Mouse (Mus musculus) intestine, postnatal 0 days (tissue): ENCODE results near the gene Sec22a. TPM values are rescaled to one million over a fixed set of nuclear protein-coding genes. Genes with fewer than 3 reads are reported as not detected.

Source experiments
- ATAC-seq: fragments of 200-750 bp; cut with Nextera tagmentation; 2 replicates; pipeline ENCODE4 v1.8.0; 2017; ENCODE audit warnings: mild to moderate bottlenecking, moderate TSS enrichment, moderate library complexity
- H3K27ac ChIP-seq: fragments of 300-500 bp; sonication (generic); 2 replicates; pipeline ENCODE4 v1.5.1; 2014; ENCODE audit warnings: mild to moderate bottlenecking, low read depth, low read length, moderate library complexity
- H3K27me3 ChIP-seq: fragments of 300-500 bp; sonication (generic); replicated peaks from 2 replicates; pipeline ENCODE4 v1.6.1; 2014; ENCODE audit warnings: low read length, mixed read lengths; ENCODE audit not compliant: control insufficient read depth, insufficient read depth
- H3K36me3 ChIP-seq: fragments of 300-500 bp; sonication (generic); 2 replicates; pipeline ENCODE4 v1.6.1; 2014; ENCODE audit warnings: mild to moderate bottlenecking, moderate library complexity; ENCODE audit not compliant: control insufficient read depth, insufficient read depth
- H3K4me1 ChIP-seq: fragments of 300-500 bp; sonication (generic); replicated peaks from 2 replicates; pipeline ENCODE4 v1.6.1; 2014; ENCODE audit warnings: antibody characterized with exemption, low read length, mixed read lengths; ENCODE audit not compliant: control insufficient read depth, insufficient read depth
- H3K4me2 ChIP-seq: fragments of 300-500 bp; sonication (generic); replicated peaks from 2 replicates; pipeline ENCODE4 v1.6.1; 2014; ENCODE audit warnings: low read depth, mild to moderate bottlenecking, moderate library complexity
- H3K4me3 ChIP-seq: fragments of 300-500 bp; sonication (generic); 2 replicates; pipeline ENCODE4 v1.5.1; 2014; ENCODE audit warnings: low read depth, low read length
- H3K9ac ChIP-seq: fragments of 300-500 bp; sonication (generic); 2 replicates; pipeline ENCODE4 v1.6.1; 2014; ENCODE audit warnings: mild to moderate bottlenecking, low read depth, low read length
- H3K9me3 ChIP-seq: fragments of 300-500 bp; sonication (generic); 2 replicates; pipeline ENCODE4 v1.6.1; 2016; ENCODE audit warnings: mixed run types; ENCODE audit not compliant: control insufficient read depth
- CTCF ChIP-seq: sonication (generic); IDR thresholded peaks from 2 replicates; pipeline ENCODE4 v1.5.1; 2016; ENCODE audit warnings: low read depth, mild to moderate bottlenecking, control low read depth, antibody characterized with exemption, moderate library complexity
- WGBS: fragments of 180-500 bp; shearing (Covaris S2); extraction: QIAGEN DNeasy Blood & Tissue Kit; methylation state at CpG from one replicate; pipeline ENCODE4 v1.1.7; 2014; 5-methylcytosine and 5-hydroxymethylcytosine counted together
- polyA plus RNA-seq: library from polyadenylated mRNA; unstranded; fragments of >200 nt; fragmentation: Nextera tagmentation; extraction: Ambion mirVana; gene quantifications from 2 replicates; pipeline ENCODE4 v1.2.1, GENCODE M21; 2015

Sec22a gene
- polyA plus RNA-seq, 1 experiment from 2014 or later, result 58.1 TPM

- no peak overlapping the region for H3K9ac ChIP-seq
- H3K27ac ChIP-seq, result no peak overlapping the region
- H3K4me1 ChIP-seq, result no peaks in the 10 kb centered on the region
- no peak for ATAC-seq
- H3K4me3 ChIP-seq, result no peak overlapping the region
- 91% methylated on average over 6 of the region's 6 CpGs for WGBS
- H3K36me3 ChIP-seq, result peaks cover 22% of the 10 kb centered on the region; the same call in 1 of the 2 replicates
- H3K27me3 ChIP-seq, result no peaks in the 10 kb centered on the region
- H3K9me3 ChIP-seq, result no peaks in the 10 kb centered on the region
- no peak for TF ChIP-seq CTCF
- no peak overlapping the region for H3K4me2 ChIP-seq
These were observed 60.0 kb downstream of the Sec22a start for GRCm38 (mm10) chr16:35303721-35304120.

DNA sequence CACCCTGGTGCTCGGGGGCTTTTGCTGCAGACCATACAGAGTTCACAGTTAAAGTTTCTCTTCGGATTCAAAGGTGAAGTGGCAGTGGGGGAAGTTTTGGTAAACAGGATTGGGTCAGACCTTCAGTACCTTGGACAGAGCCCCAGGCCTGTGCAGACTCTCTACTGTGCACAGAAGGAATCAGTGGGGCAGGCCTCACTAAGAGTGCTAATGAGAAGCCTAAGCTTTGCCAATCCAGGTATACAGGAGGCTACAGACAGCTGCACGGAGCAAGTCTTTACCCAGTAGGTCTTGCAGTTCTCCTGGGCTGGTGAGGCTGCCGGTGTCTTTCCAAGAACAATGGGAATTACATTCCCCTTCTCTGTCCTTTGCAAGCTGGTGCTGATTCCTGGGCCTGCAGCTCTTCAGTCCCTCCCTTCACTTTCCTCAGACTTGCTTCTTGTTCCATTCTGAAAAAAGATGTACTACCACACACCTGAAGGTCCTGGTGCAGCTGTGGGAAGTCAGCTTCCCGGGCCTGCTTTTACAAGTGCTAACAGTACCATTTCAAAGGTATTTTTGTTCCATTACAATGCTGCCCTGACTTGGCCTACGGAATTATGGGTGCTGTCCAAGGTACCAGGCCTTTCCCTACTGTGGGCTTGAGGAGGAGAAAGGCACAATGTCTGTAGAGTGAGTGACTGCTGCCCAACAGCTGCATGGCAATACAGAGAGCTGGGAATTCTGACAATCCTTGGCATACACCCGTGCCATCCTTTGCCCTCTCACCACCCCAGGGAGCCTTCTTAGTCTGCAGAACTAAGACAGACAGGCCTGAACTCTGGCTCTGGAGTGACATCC, 61.1 kb downstream of the Sec22a start:
- Histone ChIP-seq H3K4me3 (no peak overlapping the region), H3K27me3 (no peaks in the 10 kb centered on the region), H3K36me3 (peaks cover 22% of the 10 kb centered on the region; the same call in 1 of the 2 replicates), H3K4me1 (no peaks in the 10 kb centered on the region), H3K9me3 (no peaks in the 10 kb centered on the region), H3K27ac (no peak overlapping the region), H3K4me2 (no peak overlapping the region), H3K9ac (no peak overlapping the region)
- WGBS, result 43% methylated on average over 7 of the region's 7 CpGs
- no peak for TF ChIP-seq CTCF
- no peak for ATAC-seq

DNA sequence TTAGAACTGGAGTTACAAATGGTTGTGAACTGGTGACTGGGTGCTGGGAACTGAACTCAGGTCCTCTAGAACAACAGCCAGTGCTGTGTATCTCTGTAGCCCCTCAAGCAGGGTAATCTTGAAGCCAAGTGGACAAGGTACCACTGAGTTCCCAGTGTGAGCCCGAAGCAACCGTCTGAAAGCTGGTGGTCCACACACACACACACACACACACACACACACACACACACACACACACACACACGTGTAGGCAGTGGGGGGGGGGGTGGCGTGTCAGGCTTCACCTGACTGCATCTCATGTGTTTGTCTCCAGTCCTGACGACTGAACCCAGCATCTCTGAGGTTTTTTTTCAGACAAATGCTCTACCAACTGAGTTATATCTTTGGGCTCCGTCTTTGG, 63.6 kb downstream of the Sec22a start:
- Histone ChIP-seq H3K9me3 (no peaks in the 10 kb centered on the region), H3K27me3 (no peaks in the 10 kb centered on the region), H3K4me3 (no peak overlapping the region), H3K4me1 (no peaks in the 10 kb centered on the region), H3K9ac (no peak overlapping the region), H3K4me2 (no peak overlapping the region), H3K27ac (no peak overlapping the region), H3K36me3 (peaks cover 16% of the 10 kb centered on the region; the same call in 1 of the 2 replicates)
- no peak for TF ChIP-seq CTCF
- ATAC-seq, result no peak
- 82% methylated on average over 6 of the region's 6 CpGs for WGBS

DNA sequence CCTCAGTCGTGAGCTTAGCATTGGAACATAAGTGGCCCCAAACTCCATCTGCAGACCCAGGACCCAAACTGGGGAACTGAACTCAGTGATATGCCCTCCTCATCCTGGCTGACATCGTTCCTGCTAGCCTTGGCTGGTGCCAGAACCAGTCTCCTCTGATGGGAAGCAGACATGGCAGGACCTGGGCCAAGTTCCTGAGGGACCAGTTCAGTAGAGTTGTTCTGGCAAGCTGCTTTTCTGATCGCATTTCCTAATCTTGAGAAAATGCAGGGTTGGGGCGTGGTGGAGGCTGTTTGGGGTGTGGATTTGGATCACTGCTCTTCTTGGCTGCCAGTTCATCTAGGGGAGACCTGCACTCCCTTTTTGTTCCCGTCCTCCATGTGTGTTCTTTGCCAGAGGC, 65.9 kb downstream of the Sec22a start:
- H3K4me2 ChIP-seq, result no peak overlapping the region
- H3K4me3 ChIP-seq, result no peak overlapping the region
- no peaks in the 10 kb centered on the region for H3K9me3 ChIP-seq
- no peaks in the 10 kb centered on the region for H3K4me1 ChIP-seq
- H3K36me3 ChIP-seq, result peaks cover 3% of the 10 kb centered on the region; the same call in 1 of the 2 replicates
- H3K27me3 ChIP-seq, result no peaks in the 10 kb centered on the region
- no peak for ATAC-seq
- no peak overlapping the region for H3K9ac ChIP-seq
- H3K27ac ChIP-seq, result no peak overlapping the region
- 73% methylated on average over 5 of the region's 5 CpGs for WGBS
- TF ChIP-seq CTCF, result no peak

DNA sequence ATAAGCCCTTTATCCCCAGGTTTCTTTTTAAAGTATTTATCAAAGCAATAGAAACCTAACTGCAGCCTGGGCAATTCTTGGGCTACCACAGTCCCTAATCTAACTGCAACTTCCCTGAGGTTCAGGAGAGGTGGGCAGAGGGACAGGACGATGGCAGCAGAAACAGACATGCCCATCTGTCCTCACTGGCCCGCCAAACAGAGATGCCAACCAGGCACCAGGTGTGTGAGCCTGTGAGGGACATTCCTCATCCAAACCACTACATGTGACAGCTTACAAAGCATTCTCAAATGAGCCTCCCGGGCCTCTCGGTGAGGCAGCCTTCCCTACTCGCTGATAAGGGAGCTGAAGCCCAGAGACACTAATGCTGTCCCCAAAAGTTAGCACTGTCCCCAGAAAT, 76.5 kb downstream of the Sec22a start:
- no peak for ATAC-seq
- Histone ChIP-seq H3K9ac (no peak overlapping the region), H3K4me3 (no peak overlapping the region), H3K36me3 (no peaks in the 10 kb centered on the region; the same call in 1 of the 2 replicates), H3K27ac (no peak overlapping the region), H3K4me2 (no peak overlapping the region), H3K4me1 (no peaks in the 10 kb centered on the region), H3K27me3 (no peaks in the 10 kb centered on the region), H3K9me3 (no peaks in the 10 kb centered on the region)
- 86% methylated on average over 5 of the region's 5 CpGs for WGBS
- TF ChIP-seq CTCF, result no peak

GRCm38 (mm10) chr16:35285821-35286220, 77.9 kb downstream of the Sec22a start:
- no peak for TF ChIP-seq CTCF
- H3K4me1 ChIP-seq, result no peaks in the 10 kb centered on the region
- H3K9me3 ChIP-seq, result no peaks in the 10 kb centered on the region
- no peak for ATAC-seq
- no peaks in the 10 kb centered on the region for H3K27me3 ChIP-seq
- H3K4me2 ChIP-seq, result no peak overlapping the region
- H3K36me3 ChIP-seq, result no peaks in the 10 kb centered on the region; the same call in 1 of the 2 replicates
- 76% methylated on average over 9 of the region's 9 CpGs for WGBS
- no peak overlapping the region for H3K4me3 ChIP-seq
- no peak overlapping the region for H3K9ac ChIP-seq
- H3K27ac ChIP-seq, result no peak overlapping the region
